Mouse (Mus musculus) urinary bladder, postnatal 4 days (tissue): ENCODE measurements at regions not wholly inside any gene's neighbourhood (a gene's known extent, or its start where the extent isn't known, plus 50 kb on each side); places are given as distances from the start of the nearest gene placed in this dataset.

Experiments used
- DNase-seq, 2 experiments: peaks; one replicate each; pipeline ENCODE4 v3.0.0; 2021 to 2022; ENCODE audit warnings: low spot score in 2 of 2

DNA sequence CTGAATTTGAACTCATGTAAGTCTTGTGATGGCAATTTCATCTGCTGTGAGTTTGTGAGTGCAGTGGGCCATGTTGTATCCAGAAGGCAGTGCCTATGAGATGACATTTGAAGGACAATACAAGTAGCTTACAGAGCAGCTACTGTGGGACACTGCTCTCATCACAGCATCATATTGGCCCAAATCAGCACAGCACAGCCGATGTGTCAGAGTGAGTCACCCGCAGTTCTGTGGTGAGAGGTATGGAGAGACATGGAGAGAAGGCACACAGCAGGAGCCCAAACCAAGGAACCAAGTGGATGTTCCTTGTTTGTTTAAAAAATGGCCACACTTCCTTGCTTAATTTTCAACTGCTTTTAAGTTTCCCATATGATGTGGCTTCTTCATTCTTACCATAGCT, 617.3 kb downstream of the Tmem132b start:
- no peak for DNase-seq

DNA sequence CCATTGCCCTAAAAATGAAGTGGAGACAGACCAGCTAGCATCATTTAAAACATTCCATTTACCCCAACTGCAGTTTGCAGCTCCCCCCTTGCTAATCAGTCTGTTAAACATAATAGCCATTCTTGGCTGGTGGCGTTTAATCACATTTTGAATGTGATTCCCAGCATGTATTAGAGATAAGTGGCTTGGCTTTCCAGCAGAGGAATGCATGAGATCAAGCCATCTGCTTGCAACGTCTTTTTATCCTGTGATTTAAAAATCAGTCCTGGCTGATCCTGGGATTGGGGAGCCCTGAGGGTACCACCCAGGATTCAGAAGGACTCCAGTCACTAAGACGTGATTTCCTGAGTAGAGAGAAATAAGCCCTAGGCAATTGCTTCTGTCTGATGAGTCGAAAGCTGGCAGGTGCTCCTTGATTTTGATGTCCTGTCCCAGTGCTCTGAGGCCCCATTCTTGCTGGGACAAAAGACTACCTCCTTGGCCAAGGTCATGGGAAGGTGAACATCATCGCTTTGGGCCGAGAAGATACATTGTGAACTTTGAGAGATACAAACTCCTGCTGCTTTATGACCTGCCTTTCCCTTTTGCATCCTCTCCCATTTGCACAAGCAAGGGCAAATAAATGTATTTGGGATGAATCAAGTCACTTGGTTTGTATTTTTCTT, 623.8 kb downstream of the Tmem132b start:
- no peak for DNase-seq

DNA sequence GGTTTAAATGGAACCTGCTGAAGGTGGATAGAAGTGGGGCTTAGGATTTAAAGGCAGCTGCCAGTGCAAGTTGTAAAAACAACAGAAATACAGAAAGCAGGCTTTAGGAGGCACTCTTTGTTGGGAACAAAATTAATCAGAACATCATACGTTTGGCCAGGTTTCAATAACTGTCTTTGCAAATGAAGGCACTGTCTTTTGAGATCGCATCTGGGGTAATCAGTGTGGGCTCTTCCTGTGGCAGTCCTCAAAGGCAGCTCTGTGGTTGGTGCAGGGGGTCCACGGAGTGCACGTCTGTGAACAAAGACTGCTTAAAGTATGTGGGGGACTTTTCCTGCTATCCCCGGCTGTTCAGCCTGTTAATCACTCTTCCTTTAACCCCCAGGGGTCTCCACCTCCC, 654.5 kb downstream of the Tmem132b start:
- DNase-seq: no peak

DNA sequence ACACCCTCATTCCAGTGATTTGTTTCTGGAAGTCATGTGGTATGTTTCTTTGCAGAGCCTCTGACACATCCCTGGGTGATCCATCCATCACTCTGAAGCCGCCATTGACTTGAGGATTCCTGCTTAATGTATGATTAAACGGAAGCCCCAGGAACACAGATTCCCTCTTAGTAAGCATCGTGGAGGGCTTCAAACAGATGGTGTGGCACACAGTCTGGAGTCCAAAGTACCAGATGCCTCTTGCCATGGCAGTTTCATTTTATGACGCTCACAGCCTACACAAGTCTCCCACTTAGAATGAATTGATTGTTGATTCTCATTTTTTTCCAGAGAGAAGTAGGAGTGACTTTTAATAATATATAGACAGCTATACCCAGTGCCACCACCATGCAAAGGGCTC, 668.3 kb downstream of the Tmem132b start:
- no peak for DNase-seq

DNA sequence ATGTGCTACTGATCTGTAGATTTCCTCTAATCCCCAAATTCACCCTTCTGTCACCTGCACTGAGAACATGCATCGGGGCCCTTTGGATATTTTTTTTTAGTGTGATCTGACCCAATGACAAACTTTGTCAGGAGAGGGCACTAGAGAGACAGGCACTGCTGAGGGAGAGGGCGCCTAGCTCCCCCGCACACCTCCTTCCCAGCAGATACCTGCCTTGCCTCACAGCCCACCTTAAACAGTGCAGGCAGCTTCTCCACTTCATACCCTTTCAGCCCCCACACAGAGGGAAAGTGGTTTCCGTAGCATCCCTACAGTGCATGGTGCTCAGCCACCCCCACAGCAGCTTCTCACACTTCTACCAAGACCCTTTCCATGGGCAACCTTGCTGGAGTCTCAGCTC, 670.0 kb downstream of the Tmem132b start:
- no peak for DNase-seq

DNA sequence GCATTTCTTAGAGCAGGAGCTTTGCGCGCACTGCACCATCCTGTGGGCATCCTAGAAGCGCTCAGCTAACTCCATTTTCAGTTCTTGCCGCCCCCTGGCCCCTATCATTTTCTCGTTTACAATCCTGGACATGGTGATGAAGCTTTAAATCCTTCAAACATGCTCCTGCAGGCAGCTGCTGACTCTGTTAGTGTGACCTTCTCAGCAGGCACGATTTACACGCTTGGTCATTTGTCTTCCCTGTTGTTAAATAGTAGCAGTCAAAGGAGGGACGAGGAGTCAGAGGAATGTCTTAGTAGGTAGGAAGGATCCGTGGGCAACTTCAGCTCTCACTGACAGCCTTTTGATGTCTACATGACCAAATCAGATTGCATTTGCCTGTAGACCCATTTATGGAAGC, 670.4 kb downstream of the Tmem132b start:
- DNase-seq: no peak

DNA sequence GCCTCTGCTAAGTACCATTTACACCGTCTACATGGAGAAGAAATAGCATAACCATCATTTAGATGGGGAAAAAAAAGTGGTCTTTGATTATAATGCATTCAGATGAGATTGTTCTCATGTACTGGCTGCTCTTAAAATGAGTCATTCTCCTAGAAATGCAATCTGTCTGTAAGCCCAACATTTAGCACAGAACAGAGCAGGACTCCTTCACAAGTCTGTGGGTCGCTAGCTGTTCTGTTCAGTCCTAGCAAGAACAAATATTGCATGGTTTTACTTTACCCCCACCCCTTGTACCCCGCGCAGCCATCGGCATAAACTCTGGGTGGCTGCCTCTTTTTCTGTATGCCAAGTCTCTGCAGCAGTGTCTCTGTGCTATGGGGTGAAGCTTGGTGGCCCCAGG, 685.4 kb downstream of the Tmem132b start:
- DNase-seq: no peak

DNA sequence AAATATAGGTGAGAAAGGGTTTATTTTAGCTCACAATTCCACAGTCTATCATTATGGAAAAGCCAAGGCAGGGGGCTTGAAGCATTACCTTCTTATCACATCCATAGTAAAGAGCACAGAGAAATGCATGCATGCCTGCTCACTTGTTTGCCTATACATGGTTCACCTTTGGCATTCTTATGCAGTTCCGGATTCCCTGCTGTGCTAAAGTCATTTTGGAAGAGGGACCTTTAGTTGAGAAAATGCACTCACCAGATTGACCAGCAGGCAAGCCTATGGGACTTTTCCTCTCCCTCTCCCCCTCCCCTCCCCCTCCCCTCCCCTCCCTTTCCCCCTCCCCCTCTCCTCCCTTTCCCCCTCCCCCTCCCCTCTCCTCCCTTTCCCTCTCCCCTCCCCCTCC, 686.2 kb downstream of the Tmem132b start:
- no peak for DNase-seq

DNA sequence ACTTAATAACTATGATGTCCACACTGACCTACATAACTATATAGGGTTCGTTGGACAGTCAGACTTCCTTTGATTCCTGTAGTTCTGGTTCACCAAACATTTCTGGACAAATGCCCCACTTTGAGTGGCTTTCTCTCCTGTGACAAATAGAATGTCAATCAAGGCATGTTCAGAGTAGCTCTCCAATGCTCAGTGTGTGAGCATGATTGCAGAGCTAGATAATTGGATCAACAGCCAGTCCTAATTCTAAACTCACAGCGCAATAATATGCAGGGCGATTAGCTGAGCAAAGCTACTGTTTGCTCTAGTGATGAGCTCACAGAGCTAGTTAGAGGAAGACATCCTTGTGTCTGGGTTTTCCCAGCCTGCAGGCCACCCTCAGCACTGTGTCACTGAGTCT, 692.1 kb downstream of the Tmem132b start:
- no peak for DNase-seq

DNA sequence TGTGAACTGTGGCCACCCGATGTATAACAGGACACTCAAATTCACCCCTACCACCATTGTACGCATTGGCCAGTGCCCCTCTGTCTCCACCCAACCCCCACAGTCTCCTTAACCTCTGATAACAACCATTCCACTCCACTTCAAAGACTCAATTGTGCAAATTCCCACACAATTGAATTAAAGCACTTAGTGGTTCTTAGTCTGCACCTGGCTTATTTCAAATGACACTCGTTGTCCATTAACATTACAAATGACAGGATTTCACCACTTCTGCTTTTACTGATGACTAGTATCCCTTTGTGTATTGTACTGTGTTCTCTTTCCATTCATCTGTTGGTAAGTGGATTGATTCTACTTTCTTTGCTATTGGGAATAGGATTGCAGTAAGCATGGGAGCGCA, 699.2 kb downstream of the Tmem132b start:
- no peak for DNase-seq

DNA sequence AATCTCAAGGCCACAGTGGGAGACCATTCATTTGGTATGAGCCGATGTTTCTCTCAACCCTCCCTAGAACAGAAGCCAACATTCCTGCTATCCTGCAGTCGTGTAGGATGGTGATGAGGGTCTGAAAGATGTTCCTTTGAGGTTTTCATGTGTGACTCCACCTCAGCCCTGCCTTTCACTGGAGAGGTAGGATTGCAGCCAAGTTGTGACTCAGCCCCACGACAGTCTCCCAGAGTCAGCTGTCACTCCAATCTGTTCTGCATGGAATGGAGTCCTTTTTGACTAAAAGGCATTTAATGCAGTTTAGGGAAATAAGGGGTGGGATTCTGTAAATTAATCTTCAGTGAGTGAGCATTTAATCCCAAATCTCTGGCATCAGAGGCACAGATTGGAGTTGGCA, 706.5 kb downstream of the Tmem132b start:
- DNase-seq: no peak

DNA sequence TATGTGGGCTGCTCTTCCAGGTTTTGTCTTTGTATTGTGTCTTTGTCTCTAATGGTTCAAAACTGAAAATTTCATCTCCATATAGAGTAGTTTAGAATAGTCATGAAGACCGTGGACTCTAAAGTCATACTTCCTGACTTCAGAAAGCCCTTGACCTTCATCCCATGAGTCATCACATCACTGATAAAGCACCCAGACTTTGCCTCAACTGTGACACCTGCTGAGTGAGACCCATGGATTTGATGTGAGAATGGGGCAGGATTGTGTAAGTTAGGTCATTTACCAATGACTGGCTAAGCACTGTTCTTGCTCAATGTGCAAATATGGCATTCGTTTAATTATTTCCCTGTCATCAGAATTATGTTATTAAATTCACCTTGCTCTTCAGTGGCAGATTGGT, 714.2 kb downstream of the Tmem132b start:
- DNase-seq: no peak

DNA sequence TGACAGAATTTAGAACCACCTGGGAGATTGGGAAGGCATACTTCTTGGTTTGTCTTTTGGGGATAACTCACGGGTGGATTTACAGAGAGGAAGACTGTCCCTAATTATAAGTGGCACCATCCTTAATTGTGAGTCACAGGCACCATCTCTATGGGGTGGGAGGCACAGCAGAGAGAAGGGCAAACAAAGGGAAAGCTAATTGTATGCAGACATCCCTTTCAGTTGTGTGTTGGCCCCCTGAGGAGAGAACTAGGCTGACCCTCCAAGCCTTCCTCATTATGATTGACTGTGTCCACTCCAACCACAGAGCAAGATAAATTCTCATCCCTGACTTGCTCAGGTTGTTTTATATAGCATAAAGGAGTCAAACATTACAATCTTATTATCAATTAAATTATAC, 718.8 kb downstream of the Tmem132b start:
- no peak for DNase-seq

DNA sequence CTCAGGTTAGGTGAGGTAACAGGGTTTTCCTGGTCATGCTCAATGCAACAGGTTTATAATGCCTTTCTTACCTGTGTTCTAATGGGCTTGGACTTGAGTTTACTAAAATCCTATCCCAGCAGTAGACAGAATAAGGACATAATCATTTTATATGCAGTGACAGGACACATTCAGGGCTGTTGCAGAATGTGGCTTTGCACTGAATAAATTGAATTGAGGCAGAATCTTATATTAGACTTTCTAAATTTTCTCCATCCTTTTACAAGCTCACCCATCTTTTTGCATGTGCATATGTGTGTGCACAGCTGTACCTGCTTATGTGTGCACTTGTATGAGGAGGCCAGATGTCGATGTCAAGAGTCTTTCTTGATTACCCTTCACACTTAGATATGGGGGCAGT, 723.1 kb downstream of the Tmem132b start:
- DNase-seq: no peak

DNA sequence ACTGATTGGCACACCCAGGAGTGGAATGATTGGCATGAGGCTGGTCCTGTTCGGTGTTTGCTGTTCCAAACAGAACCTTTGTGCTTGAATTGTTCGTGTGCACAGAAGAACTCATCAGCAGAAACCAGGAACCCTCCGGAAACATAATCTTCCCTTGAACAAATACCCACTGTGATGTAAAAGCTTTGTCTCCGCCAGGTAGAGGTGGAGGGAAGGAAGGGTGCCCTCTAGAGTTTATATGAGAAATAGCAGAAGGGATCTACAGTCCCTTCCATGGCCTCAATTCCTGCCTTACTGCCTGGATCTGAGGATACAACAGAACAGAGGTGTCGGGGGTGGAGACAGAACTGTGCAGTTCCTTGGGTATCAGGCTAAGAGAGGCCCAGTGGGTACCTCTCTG, 726.3 kb downstream of the Tmem132b start:
- DNase-seq: no peak

DNA sequence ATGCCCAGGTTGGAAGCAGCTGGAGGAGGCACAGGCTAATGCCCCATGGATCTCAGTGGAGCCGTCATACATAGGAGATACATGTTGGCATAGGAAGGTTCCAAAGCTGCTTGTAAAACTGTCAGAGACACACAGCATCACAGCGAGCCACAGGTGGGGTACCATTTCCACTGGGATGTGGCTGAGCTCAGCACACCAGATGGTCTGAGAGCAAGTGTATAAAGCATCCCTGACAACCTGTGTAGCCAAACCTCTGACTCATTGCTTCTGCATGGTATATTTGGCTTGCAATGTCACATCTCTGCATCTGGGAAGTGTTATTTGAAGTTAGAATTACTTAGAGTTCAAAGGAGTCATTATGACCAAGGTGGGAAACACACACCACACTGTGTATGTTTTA, 734.9 kb downstream of the Tmem132b start:
- DNase-seq: no peak

DNA sequence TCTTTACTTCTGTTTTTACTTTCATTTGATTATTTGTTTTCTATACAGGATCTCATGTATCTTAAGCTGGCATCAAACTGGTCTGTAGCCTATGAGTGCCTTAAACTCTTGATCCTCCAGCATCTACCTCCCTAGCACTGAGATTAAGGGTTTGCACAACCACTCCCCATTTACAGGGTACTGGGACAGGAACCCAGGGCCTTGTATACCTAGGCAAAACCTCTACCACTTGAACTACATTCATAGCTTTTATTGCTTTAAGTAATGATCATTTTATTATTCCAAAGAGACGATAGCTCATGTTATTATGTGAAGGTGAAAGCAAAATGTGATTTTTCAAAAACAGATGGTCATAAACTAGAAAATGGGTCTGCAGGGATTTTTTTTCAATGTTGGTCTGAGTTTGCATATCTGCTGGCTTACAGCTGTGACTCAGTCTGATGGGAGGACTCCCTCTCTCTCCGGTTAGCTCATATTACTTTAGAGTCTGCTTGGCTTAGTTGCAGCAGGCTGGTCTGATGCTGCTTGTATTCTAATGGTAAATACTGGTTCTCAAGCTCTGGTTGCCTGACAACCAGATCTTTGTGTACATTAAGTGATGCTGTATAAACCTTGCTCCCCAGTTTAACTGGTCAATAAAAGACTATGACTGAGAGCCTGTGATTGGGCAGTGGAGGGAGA, 735.5 kb downstream of the Tmem132b start:
- no peak for DNase-seq

DNA sequence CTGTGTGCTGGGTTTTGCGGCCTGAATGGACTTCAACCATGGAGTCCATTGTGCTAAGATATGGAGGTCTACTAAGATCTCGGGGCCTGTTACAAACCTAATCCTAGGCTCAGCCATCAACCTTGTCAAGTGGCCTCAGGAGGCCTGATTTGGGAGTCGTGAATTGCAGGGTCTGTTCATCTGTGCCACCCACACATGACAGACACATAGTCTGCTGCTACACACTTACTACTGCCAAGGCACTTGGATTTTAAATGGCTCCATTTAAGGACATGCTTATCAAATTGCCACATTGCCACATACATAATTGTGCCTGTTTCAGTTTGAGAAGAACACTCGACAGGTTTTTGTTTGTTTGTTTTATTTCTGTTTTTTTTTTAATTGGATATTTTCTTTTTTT, 737.0 kb downstream of the Tmem132b start:
- DNase-seq: no peak

DNA sequence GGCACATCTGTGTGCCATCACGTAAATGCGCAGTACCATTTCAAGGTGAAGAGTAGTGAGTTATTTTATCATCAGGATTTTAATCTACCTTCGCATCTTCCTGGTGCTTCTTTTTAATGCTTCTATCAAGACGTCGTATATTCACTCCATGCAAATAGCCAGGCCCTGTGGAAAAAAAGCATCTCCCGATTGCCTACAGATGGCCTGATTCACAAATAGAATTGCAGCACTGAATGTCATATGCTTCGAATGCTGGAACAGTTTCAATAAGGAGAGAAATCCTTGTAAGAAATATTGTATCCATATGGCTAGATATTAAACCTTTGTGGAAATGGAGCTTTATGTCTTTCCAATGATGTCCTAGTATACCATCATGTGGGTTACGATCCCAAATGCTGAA, 742.7 kb downstream of the Tmem132b start:
- no peak for DNase-seq

DNA sequence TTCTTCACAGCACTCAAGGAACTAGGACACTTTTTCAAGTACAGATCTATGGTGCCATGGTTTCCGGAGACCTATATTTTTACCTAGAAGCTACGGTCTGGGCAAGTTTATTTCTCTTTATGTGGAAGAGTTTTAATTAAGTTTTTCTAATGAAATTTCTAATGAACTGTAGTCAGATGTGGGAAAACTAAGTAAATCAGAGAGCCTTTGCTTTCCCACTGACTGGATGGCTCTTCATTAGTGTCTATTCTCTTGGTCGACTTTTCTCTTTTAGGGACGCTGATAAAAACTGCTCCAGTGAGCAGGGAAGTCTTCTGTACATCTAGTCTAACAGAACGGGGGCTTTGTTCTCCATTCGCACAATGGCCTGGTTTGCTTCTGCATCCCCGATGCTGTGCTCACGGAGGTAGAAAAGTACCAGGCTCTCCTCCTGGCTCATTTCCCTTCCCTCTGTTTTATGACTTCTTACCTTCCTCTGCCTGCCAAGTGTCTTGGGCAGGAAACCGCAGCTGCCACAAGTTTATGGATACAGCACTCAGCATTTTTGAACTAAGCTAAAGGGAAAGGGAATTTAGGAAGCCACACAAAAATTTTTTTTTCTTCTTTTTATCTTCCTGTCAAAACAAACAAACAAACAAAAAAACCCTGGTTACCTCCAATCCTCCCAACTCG, 749.6 kb downstream of the Tmem132b start:
- no peak for DNase-seq

DNA sequence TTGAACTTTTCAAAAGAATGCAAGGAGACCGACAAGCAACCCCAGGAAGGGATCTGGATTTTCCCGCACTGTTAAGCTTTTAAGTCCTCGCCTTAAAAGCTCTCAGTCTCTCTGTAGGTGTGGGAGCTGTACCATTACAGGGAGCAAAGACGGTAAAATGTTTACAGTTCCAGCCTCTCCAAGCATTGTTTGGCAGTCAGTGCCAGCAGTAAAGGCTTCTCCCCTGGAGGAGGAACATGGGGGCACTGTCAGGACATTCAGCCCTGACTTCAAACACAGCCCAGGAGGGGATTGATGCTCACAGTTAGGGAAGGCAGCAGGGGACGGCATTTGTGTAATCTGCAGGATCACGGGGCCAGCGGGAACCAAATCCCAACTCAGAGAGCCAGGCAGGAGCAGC, 750.2 kb downstream of the Tmem132b start:
- no peak for DNase-seq

DNA sequence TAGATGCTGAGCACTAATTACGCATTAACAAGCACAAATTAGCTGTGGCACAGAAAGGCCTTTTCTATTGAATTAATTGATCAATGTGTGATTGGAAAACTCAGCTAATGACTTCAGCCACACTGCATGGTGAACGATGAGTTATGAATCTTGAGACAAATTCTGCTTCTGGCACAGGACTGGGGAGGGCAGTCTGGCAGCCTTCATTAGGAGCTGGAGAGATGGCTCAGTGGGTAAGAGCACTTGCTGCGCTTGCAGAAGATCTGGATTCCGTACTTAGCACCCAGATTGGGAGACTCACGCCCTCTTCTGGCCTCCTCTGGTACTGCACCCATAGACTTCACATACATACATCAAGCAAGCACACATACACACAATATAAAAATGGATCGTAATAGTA, 793.3 kb downstream of the Tmem132b start:
- no peak for DNase-seq

DNA sequence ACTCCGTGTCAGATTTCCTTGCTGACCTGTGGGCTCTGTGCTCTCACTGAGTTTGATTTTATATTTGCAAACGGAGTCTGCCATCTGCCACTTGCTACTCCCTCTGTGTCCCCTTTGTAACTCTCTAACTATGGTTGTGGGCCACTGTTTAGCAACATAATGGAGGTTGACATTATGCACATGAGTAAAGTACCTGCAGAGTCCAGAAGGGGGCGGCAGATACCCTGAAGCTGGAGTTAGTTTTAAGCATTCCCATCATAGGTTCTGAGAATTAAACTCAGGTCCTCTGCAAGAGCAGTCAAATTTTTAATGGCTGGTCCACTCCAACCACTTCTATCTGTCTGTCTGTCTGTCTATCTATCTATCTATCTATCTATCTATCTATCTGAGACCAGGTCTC, 796.7 kb downstream of the Tmem132b start:
- DNase-seq: no peak
